Mouse (Mus musculus) heart, adult 2 months (tissue): ENCODE results near the gene Tet1.

ENCODE experiments used
- CTCF ChIP-seq: fragments of 200-600 bp; IDR thresholded peaks from 2 replicates; pipeline ENCODE4 v1.8.1; 2022; ENCODE audit warnings: antibody characterized with exemption, mild to moderate bottlenecking, moderate library complexity
- EP300 ChIP-seq: fragments of 200-500 bp; IDR thresholded peaks from 2 replicates; pipeline ENCODE4 v1.6.1; 2011; ENCODE audit warnings: low read depth, low read length, control low read depth; ENCODE audit not compliant: insufficient read depth
- POLR2A ChIP-seq: fragments of 200-500 bp; IDR thresholded peaks from 2 replicates; pipeline ENCODE4 v1.6.1; 2011; ENCODE audit warnings: mild to moderate bottlenecking, low read depth, low read length, control low read depth; ENCODE audit not compliant: insufficient read depth

DNA sequence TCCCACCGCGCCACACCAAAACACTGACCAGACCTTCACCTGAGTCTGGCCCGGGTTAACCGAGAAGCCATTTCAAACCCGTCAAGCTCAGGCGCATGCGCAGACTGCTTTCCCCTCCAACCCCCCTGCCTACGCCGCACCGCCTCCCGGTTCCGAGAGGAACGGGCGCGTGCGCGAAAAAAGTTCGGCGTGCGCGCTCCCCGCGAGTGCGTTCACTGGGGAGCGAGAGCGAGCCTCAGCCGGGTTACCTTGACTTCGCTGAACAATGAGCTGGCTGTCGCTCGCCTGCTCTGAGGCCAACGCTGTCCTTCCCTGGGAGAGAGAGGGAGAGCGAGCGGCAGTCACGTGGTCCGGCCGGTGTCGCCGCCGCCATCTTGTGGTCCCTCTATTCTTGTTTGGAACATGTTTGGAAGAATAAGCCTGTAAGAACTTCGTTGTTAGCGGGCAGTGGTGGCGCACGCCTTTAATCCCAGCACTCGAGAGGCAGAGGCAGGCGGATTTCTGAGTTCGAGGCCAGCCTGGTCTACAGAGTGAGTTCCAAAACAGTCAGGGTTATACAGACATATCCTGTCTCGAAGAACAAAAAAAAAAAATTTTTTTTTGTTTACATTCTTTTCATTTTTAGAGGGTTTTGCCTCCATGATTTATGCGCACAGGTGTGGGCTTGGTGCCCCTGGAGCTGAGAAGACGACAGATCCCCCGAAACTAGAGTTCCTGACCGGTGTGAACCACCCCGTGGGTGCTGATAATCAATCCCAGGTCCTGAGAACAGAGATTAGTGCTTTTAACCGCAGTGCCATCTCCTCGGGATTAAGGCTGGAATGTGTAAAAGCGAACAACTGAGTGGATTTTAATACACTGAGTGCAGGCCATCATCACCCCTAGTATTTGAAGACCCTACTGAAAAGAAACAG, 116.4 kb downstream of the Tet1 start, which contains the start of gene Ccar1:
- TF ChIP-seq POLR2A (peak; percentile 87), CTCF (peak; percentile 9; the same call in 1 of the 2 replicates), EP300 (0 out of 2 replicates have a peak, but pooled peaks have one; percentile 33)
